Mouse (Mus musculus): Measurements from ENCODE around the gene Chst14. TPM values are rescaled to one million over a fixed set of nuclear protein-coding genes. Genes with fewer than 3 reads are reported as not detected.

Chst14 gene
- polyA plus RNA-seq, 1 experiment from 2014 or later: 32.3 TPM

GRCm38 (mm10) chr2:118905433-118906117 is 20.7 kb upstream of the Chst14 start:
- ChIA-PET POLR2A (no interaction called here), CTCF (no interaction called here)
- H3K27me3 ChIP-seq: no peaks in the 10 kb centered on the region
- no peak for ATAC-seq
- no peak for DNase-seq (ENCODE audit: low read depth, low spot score)
- no peak for TF ChIP-seq CTCF (IDR thresholded peaks at IDR 0.05)
- in situ Hi-C loops (cut with MboI; ENCODE audit: low pct_unique_long_range_greater_than_20kb): loop anchor here (5.0 kb wide), 1 partner anchor 62 kb away; no protein-coding TSS in a partner anchor

DNA sequence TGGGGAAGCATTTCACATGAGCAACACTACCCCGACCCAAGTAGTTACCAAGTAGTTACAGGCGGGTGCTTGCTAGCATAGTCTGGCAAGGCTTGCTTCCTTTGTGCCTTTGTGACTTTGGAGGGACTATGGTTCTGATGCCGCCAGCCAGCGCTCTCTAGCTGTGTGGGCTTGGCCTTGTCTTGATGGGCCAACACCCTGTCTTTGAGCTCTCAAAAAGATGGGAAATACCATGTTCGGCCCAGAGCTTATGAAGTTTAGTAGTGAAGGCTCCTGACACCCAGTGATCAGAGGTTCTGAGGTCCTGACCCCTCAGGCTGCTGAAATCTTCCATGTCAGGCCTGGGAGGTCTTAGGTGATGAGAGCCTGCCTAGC is 20.2 kb upstream of the Chst14 start:
- POLR2A ChIA-PET: no interaction called here
- in situ Hi-C loops (cut with MboI; ENCODE audit: low pct_unique_long_range_greater_than_20kb): loop anchor here (5.0 kb wide), 1 partner anchor 61 kb away; no protein-coding TSS in a partner anchor
- TF ChIP-seq CTCF (IDR thresholded peaks at IDR 0.05): no peak
- DNase-seq (ENCODE audit: low read depth, low spot score) (no peak), ATAC-seq (no peak)
- no peaks in the 10 kb centered on the region for H3K27me3 ChIP-seq
- CTCF ChIA-PET: no interaction called here

GRCm38 (mm10) chr2:118907781-118908180 is 18.5 kb upstream of the Chst14 start:
- ChIA-PET POLR2A (interaction anchor here (0.6 to 0.9 kb wide), 2 partner anchors 23 to 63 kb away, joined by 3 to 6 read pairs; no protein-coding TSS in a partner anchor), CTCF (no interaction called here)
- TF ChIP-seq CTCF (IDR thresholded peaks at IDR 0.05): no peak
- DNase-seq (ENCODE audit: low read depth, low spot score): no peak
- in situ Hi-C loops (cut with MboI; ENCODE audit: low pct_unique_long_range_greater_than_20kb): loop anchor here (5.0 kb wide), 1 partner anchor 60 kb away; no protein-coding TSS in a partner anchor
- ATAC-seq: no peak
- no peaks in the 10 kb centered on the region for H3K27me3 ChIP-seq

GRCm38 (mm10) chr2:118909151-118909550 is 17.1 kb upstream of the Chst14 start:
- no peak for ATAC-seq
- H3K27me3 ChIP-seq: no peaks in the 10 kb centered on the region
- no peak for DNase-seq (ENCODE audit: low read depth, low spot score)
- in situ Hi-C loops (cut with MboI; ENCODE audit: low pct_unique_long_range_greater_than_20kb): loop anchor here (5.0 kb wide), 1 partner anchor 58 kb away; no protein-coding TSS in a partner anchor
- ChIA-PET CTCF (no interaction called here), POLR2A (no interaction called here)
- no peak for TF ChIP-seq CTCF (IDR thresholded peaks at IDR 0.05)

GRCm38 (mm10) chr2:118910605-118911278 is 15.6 kb upstream of the Chst14 start:
- in situ Hi-C loops (cut with MboI; ENCODE audit: low pct_unique_long_range_greater_than_20kb): no loop called here
- ChIA-PET POLR2A (no interaction called here), CTCF (no interaction called here)
- DNase-seq (ENCODE audit: low read depth, low spot score) (no peak), ATAC-seq (no peak)
- no peaks in the 10 kb centered on the region for H3K27me3 ChIP-seq
- TF ChIP-seq CTCF (IDR thresholded peaks at IDR 0.05): no peak

DNA sequence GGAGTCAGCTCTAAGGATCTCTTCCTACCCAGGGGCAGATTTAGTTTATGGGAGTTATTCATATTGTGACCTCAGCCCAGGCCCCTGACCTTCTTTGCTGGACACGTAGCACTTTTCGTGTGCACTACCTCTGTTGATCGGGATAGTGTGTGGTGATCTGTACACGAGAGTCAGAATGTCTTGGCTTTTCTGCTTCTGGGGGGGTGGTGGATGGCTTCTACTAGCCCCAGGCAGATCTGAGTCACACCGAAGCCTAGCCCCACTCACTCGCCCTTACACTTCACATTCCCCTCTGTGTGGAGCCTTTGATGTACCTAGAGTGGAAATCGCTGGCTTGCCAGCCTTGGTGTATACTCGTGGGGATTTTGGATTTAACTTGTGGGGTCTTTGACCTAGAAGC is 13.6 kb upstream of the Chst14 start:
- CTCF ChIA-PET: interaction anchor here (0.5 to 1.5 kb wide), 2 partner anchors 10 to 228 kb away, joined by 3 to 6 read pairs; no protein-coding TSS in a partner anchor
- no peaks in the 10 kb centered on the region for H3K27me3 ChIP-seq
- DNase-seq (ENCODE audit: low read depth, low spot score): no peak
- in situ Hi-C loops (cut with MboI; ENCODE audit: low pct_unique_long_range_greater_than_20kb): no loop called here
- POLR2A ChIA-PET: interaction anchor here (0.8 kb wide), 1 partner anchor 28 kb away, joined by 3 read pairs; no protein-coding TSS in a partner anchor
- no peak for TF ChIP-seq CTCF (IDR thresholded peaks at IDR 0.05)
- ATAC-seq: peak; percentile 48

- CTCF ChIA-PET: interaction anchor here (1.5 kb wide), 1 partner anchor 11 kb away, joined by 6 read pairs; no protein-coding TSS in a partner anchor
- POLR2A ChIA-PET: no interaction called here
- no peak for TF ChIP-seq CTCF (IDR thresholded peaks at IDR 0.05)
- ATAC-seq: no peak
- H3K27me3 ChIP-seq: no peaks in the 10 kb centered on the region
- DNase-seq (ENCODE audit: low read depth, low spot score): no peak
- in situ Hi-C loops (cut with MboI; ENCODE audit: low pct_unique_long_range_greater_than_20kb): no loop called here
These were observed 12.6 kb upstream of the Chst14 start for GRCm38 (mm10) chr2:118913551-118914276.

GRCm38 (mm10) chr2:118914685-118915084 is 11.6 kb upstream of the Chst14 start:
- no peak for TF ChIP-seq CTCF (IDR thresholded peaks at IDR 0.05)
- ATAC-seq (no peak), DNase-seq (ENCODE audit: low read depth, low spot score) (no peak)
- POLR2A ChIA-PET: interaction anchor here (0.7 kb wide), 1 partner anchor 87 kb away, joined by 9 read pairs; no protein-coding TSS in a partner anchor
- in situ Hi-C loops (cut with MboI; ENCODE audit: low pct_unique_long_range_greater_than_20kb): no loop called here
- CTCF ChIA-PET: no interaction called here
- H3K27me3 ChIP-seq: no peaks in the 10 kb centered on the region

- ChIA-PET CTCF (no interaction called here), POLR2A (no interaction called here)
- no peak for TF ChIP-seq CTCF (IDR thresholded peaks at IDR 0.05)
- in situ Hi-C loops (cut with MboI; ENCODE audit: low pct_unique_long_range_greater_than_20kb): no loop called here
- no peaks in the 10 kb centered on the region for H3K27me3 ChIP-seq
- ATAC-seq (no peak), DNase-seq (ENCODE audit: low read depth, low spot score) (no peak)
These were observed 9.9 kb upstream of the Chst14 start for GRCm38 (mm10) chr2:118916436-118916835.

- DNase-seq (ENCODE audit: low read depth, low spot score) (no peak), ATAC-seq (no peak)
- ChIA-PET POLR2A (no interaction called here), CTCF (no interaction called here)
- no peak for TF ChIP-seq CTCF (IDR thresholded peaks at IDR 0.05)
- in situ Hi-C loops (cut with MboI; ENCODE audit: low pct_unique_long_range_greater_than_20kb): no loop called here
- no peaks in the 10 kb centered on the region for H3K27me3 ChIP-seq
These were observed 7.8 kb upstream of the Chst14 start for GRCm38 (mm10) chr2:118918543-118918942.

- ChIA-PET CTCF (no interaction called here), POLR2A (no interaction called here)
- H3K27me3 ChIP-seq: no peaks in the 10 kb centered on the region
- TF ChIP-seq CTCF (IDR thresholded peaks at IDR 0.05): no peak
- DNase-seq (ENCODE audit: low read depth, low spot score) (no peak), ATAC-seq (no peak)
- in situ Hi-C loops (cut with MboI; ENCODE audit: low pct_unique_long_range_greater_than_20kb): no loop called here
These were observed 5.9 kb upstream of the Chst14 start for GRCm38 (mm10) chr2:118920428-118920827.

Data from Patski (cell line).